Mouse (Mus musculus): ENCODE measurements around the gene Vapa.

- TF ChIP-seq CTCF (IDR thresholded peaks at IDR 0.05 in 2 of 3, conservative IDR thresholded peaks at IDR 0.05 in 1 of 3; ENCODE audit: control insufficient read depth in 1 of 3, insufficient read depth in 1 of 3, low read depth in 2 of 3, low read length in 3 of 3, poor library complexity in 1 of 3, severe bottlenecking in 1 of 3) (no peak), ZC3H11A (IDR thresholded peaks at IDR 0.05; ENCODE audit: low read depth, low read length) (no peak), RCOR1 (IDR thresholded peaks at IDR 0.05; ENCODE audit: low read depth, low read length) (no peak), NELFE (IDR thresholded peaks at IDR 0.05; ENCODE audit: low read depth, low read length) (no peak)
These were observed 5.1 kb upstream of the Vapa start for GRCm38 (mm10) chr17:65618431-65618830.
